Mouse (Mus musculus): ENCODE data around the gene Olfr800.

Gene Olfr800

GRCm38 (mm10) chr10:129657394-129657793 is at the start of gene Olfr800:
Gene Olfr800 (plus strand): TSS chr10:129657694.
- DNase-seq (ENCODE audit: low spot score) = no peak

DNA sequence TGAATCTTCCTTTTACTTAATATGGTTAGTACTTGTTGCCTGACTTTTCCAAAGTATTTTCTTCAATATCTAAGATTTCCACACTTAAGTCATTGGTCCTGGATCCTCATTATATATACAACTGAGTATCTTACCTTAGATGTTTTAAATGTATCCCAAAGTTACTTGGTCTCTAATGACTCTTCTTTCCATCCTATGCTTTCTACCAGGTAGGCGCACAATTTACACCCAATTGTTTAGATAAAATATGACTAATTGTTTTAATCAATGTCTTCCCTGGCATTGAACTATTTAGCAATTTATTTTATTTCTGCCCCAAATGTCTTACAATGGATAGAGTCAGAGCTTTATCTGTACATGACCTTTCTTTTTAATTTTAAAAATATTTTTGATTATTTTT is 45.0 kb upstream of the Olfr800 start, which contains the start of gene Olfr796:
Gene Olfr796, minus strand, starts transcription at position 101 of the 400 bp plus-strand sequence.
- no peak for DNase-seq (ENCODE audit: low spot score)

- DNase-seq (ENCODE audit: low spot score) = no peak
Measured at GRCm38 (mm10) chr10:129621724-129622123, 35.8 kb upstream of the Olfr800 start.

DNA sequence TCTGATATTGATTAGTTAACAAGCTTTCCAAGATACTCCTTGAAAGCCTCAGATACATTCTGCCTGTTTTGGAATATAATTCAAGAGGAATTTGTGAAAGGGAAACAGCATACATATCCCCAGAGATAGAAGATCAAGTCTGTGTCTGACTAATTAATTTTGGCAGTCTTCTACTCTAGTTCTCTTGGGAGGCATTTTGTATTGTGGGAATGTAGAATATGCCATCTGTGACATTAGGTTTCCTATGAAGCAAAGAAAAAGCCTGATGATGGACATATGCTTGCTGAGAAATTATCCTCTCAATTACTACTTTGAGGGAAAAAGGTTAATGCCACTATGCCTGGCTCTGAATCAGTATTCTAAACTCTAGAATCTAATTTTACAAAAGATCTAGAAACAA is 34.2 kb upstream of the Olfr800 start:
- DNase-seq (ENCODE audit: low spot score) = no peak

GRCm38 (mm10) chr10:129627834-129628233 is 29.7 kb upstream of the Olfr800 start, which contains the start of gene Olfr798:
Gene Olfr798 (minus strand): TSS chr10:129627934.
- DNase-seq (ENCODE audit: low spot score) = no peak

- no peak for DNase-seq (ENCODE audit: low spot score)
Measured at GRCm38 (mm10) chr10:129637184-129637583, 20.3 kb upstream of the Olfr800 start, which contains the start of gene Olfr799. Gene Olfr799 (plus strand): TSS chr10:129637484.

GRCm38 (mm10) chr10:129651763-129652162 is 5.7 kb upstream of the Olfr800 start:
- no peak for DNase-seq (ENCODE audit: low spot score)

DNA sequence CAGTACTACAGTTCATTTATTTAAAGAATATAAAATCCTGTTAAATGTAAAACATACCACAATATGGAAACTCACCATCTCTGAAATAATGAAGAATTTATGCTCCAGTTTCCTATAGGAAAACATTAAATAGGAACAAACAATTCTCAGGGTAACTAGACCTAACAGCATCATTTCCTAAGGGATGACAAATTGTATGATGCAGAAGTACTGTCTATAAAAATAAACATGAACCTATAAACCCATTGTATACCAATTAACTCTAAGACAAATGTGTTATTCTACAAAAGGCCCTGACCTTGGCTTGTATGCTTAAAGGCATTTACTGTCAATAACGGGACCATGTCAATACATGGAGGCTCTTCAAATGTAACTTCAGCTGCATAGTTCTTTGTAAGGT is 16.3 kb downstream of the Olfr800 start, which contains the start of gene Olfr801:
Gene Olfr801, minus strand, starts transcription at position 101 of the 400 bp plus-strand sequence.
- DNase-seq (ENCODE audit: low spot score) = no peak

DNA sequence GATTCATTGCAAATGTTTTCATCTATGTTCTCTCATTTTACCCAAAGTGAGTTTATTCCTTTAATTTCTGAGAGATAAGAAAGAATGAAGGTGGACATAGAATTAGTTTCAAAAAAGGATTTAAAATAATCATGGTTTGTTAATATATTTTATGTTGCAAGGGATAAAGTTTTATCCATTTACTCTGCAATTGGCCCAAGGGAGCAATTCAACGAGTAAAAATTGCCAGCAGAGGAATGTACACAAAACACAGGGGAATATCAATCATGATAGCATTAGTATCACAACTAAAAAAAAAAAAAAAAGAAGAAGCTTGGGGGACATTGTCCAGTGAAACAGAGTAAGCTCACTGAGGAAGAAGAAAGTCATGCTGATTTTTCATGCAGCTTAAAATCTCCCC is 30.6 kb downstream of the Olfr800 start, which contains the start of gene Olfr802:
Gene Olfr802, minus strand, starts transcription at position 101 of the 400 bp plus-strand sequence.
- no peak for DNase-seq (ENCODE audit: low spot score)

DNA sequence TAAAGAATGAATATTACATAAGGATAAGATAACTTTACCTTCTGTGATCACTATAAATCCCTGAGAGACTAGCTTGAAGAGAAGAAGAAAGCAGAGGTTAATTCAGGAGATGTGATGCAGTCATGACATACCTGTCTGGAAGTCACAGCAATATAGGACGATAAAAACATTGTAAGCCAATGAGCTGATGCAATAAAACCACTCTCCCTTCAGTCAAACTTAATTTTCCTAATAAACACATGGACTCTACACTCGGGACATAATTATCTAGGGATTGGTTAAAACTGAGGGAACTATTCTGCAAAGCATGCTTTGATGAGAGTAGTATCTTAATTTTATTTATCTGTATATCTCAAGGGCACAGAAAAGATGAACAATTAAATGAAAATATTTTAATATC is 36.7 kb downstream of the Olfr800 start, which contains the start of gene Olfr803:
Gene Olfr803, minus strand, starts transcription at position 101 of the 400 bp plus-strand sequence.
- DNase-seq (ENCODE audit: low spot score) = no peak

DNA sequence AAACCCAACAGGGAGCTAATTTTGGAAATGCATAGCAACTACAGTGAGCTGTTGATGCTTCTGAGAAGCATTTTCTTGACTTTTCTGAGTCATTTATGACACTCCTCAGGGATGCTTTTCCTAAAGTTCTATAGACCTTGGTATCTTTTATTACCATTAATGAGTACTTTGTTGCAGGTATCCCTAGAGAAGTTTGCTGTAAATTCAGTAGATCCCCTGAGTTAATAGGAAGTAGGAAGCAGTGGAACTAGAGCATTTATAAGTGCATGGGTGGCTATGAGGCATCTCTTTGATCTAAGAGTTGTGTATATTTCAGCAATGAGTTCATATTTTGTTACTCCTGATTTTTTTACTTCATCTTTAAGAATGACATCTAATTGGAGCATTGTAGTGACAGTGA is 45.4 kb downstream of the Olfr800 start, which contains the start of gene Olfr804:
Gene Olfr804, plus strand, starts transcription at position 301 of the 400 bp plus-strand sequence.
- no peak for DNase-seq (ENCODE audit: low spot score)

Data from spleen, adult 12 weeks (tissue).